8 mouse cellular contexts compared by ENCODE assay signal in the genomic region with DNA sequence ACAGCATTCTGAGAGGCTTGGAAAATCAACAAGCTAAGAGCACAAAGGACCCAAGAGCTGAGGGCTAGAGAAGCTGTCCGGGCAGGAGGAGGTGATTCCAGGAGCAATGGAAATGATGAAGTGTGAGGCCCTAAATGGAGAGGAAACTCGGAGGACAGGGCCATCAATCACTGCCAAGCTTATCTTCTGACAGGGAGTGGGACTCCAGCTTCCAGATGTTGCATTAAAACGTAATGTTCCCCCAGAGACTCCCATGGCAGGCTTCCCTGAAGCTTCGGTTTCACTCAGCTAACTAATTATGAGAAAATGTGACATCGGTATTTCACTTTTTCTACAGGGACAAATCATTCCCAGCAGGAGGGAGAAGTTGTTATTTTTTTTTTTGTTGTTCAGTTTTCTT.
DNase-seq lines count a peak whose midpoint lies in the region; ATAC-seq lines count a peak whose summit lies in the region.

No protein-coding gene starts in this region.

- no peak overlapping the region for H3K4me3 ChIP-seq in limb, embryonic 10.5 days
- no peak overlapping the region for H3K4me3 ChIP-seq in forebrain, embryonic 16.5 days (replicated peaks; ENCODE audit: low read length)

- no peaks in the 10 kb centered on the region for H3K9me3 ChIP-seq in limb, embryonic 10.5 days (replicated peaks)
- no peaks in the 10 kb centered on the region for H3K9me3 ChIP-seq in forebrain, embryonic 16.5 days (ENCODE audit: control insufficient read depth, low read length)

- 2% methylated on average over 5 of the region's 5 CpGs for WGBS in limb, embryonic 10.5 days
- 27% methylated on average over 5 of the region's 5 CpGs for WGBS in forebrain, embryonic 16.5 days

- no peak overlapping the region for H3K9ac ChIP-seq in forebrain, embryonic 16.5 days (replicated peaks; ENCODE audit: low read depth, low read length)

- DNase-seq in retina, embryonic 14.5 days (ENCODE audit: low spot score) = peak; percentile 30
- no peak for DNase-seq in retina, postnatal 1 day
- DNase-seq in heart, postnatal 14 days = peak; percentile 70 to 81
- DNase-seq in limb, embryonic 10.5 days (ENCODE audit: low spot score) = peak; percentile 79
- DNase-seq in ovary, postnatal 36 days (ENCODE audit: low spot score) = peak; percentile 8
- DNase-seq in cerebellum, postnatal 14 days = no peak

- peak overlapping the region; percentile 59 for H3K27ac ChIP-seq in limb, embryonic 10.5 days
- no peak overlapping the region for H3K27ac ChIP-seq in forebrain, embryonic 16.5 days (ENCODE audit: low read length)

- H3K36me3 ChIP-seq in limb, embryonic 10.5 days = no peaks in the 10 kb centered on the region
- no peaks in the 10 kb centered on the region for H3K36me3 ChIP-seq in forebrain, embryonic 16.5 days (ENCODE audit: control insufficient read depth, insufficient read depth)

- no peaks in the 10 kb centered on the region for H3K27me3 ChIP-seq in limb, embryonic 10.5 days (ENCODE audit: low read depth, poor library complexity, severe bottlenecking)
- H3K27me3 ChIP-seq in forebrain, embryonic 16.5 days (replicated peaks; ENCODE audit: control insufficient read depth, insufficient read depth, low read length) = no peaks in the 10 kb centered on the region

- peaks cover 21% of the 10 kb centered on the region for H3K4me1 ChIP-seq in limb, embryonic 10.5 days
- no peaks in the 10 kb centered on the region for H3K4me1 ChIP-seq in forebrain, embryonic 16.5 days (replicated peaks; ENCODE audit: control insufficient read depth, insufficient read depth, low read length)

- H3K4me2 ChIP-seq in forebrain, embryonic 16.5 days (ENCODE audit: low read length) = no peak overlapping the region

- intact Hi-C loops in heart, postnatal 14 days (cut with DNase I) = no loop called here

- no peak for ATAC-seq in megakaryocyte, adult 5-6 weeks (ENCODE audit: poor library complexity, severe bottlenecking)
- ATAC-seq in forebrain, embryonic 16.5 days = no peak

Comparison
In these comparisons a context has a peak if more than half of its experiments do, and no peak if none do; other contexts are left out.
1. DNase-seq: peak in retina, embryonic 14.5 days (single experiment), heart, postnatal 14 days (2 of 2), limb, embryonic 10.5 days (single experiment) and ovary, postnatal 36 days (single experiment); none in retina, postnatal 1 day (single experiment) and cerebellum, postnatal 14 days (0 of 2).